In genomic region chr11:111926336-111926735, GRCm38 (mm10) we compare ENCODE assay signal across 15 mouse cellular contexts.
"Had no signal": no experiment of that assay in that cellular context is flagged by ENCODE, and none has a peak within 500 bp of the region (broad histone marks: within the 10 kb centered on the region; RNA-seq: fewer than 3 reads in every experiment).

No protein-coding gene starts in this region.

- DNase-seq: liver, postnatal 0 days; lung, adult 2 months; lung, postnatal 14 days; lung, postnatal 36 days; retina, postnatal 1 day; right cerebral cortex, adult 18-20 months; right cerebral cortex, postnatal 25 days; right cerebral cortex, postnatal 4 days; spleen, adult 18-20 months; thymus, adult 18-20 months; thymus, postnatal 14 days; thymus, postnatal 36 days had no signal

- ATAC-seq: liver, postnatal 0 days; lung, postnatal 0 days; midbrain, embryonic 13.5 days; midbrain, embryonic 15.5 days had no signal
